In genomic region chr14:44989751-44990150, GRCm38 (mm10) we compare ENCODE assay signal across 9 mouse cellular contexts. TPM values are rescaled to one million over a fixed set of nuclear protein-coding genes. Genes with fewer than 3 reads are reported as not detected.
A peak's percentile ranks its signal among the peaks of the same experiment; 100 is the strongest.
DNase-seq lines count a peak whose midpoint lies in the region; ATAC-seq lines count a peak whose summit lies in the region.
"Had no signal": no experiment of that assay in that cellular context is flagged by ENCODE, and none has a peak within 500 bp of the region (broad histone marks: within the 10 kb centered on the region; RNA-seq: fewer than 3 reads in every experiment).

No protein-coding gene starts in this region.

- no peak overlapping the region for H3K27ac ChIP-seq in heart, embryonic 16.5 days (ENCODE audit: low read length)
- H3K27ac ChIP-seq in hindbrain, embryonic 14.5 days = no peak overlapping the region
- no peak overlapping the region for H3K27ac ChIP-seq in midbrain, embryonic 12.5 days (replicated peaks)

- H3K36me3 ChIP-seq in heart, embryonic 16.5 days (ENCODE audit: control insufficient read depth, insufficient read depth) = no peaks in the 10 kb centered on the region
- no peaks in the 10 kb centered on the region for H3K36me3 ChIP-seq in hindbrain, embryonic 14.5 days (replicated peaks; ENCODE audit: control insufficient read depth, insufficient read depth)
- H3K36me3 ChIP-seq in midbrain, embryonic 12.5 days = no peaks in the 10 kb centered on the region

- H3K4me3 ChIP-seq in heart, embryonic 16.5 days (ENCODE audit: low read length) = peak overlapping the region; percentile 56
- H3K4me3 ChIP-seq in hindbrain, embryonic 14.5 days (replicated peaks; ENCODE audit: low read length) = peak overlapping the region; percentile 36
- peak overlapping the region; percentile 49 for H3K4me3 ChIP-seq in midbrain, embryonic 12.5 days

- H3K9ac ChIP-seq in heart, embryonic 16.5 days (ENCODE audit: low read length) = no peak overlapping the region
- peak overlapping the region; percentile 53 for H3K9ac ChIP-seq in hindbrain, embryonic 14.5 days
- H3K9ac ChIP-seq in midbrain, embryonic 12.5 days (replicated peaks) = no peak overlapping the region

- no peak for ATAC-seq in heart, embryonic 16.5 days (replicated peaks; ENCODE audit: extremely low read depth, insufficient read depth, low FRiP score)
- ATAC-seq in hindbrain, embryonic 14.5 days (ENCODE audit: low FRiP score) = 0 out of 2 replicates have a peak, but pooled peaks have one; percentile 1
- ATAC-seq in midbrain, embryonic 12.5 days (ENCODE audit: low FRiP score, low read depth) = no peak; the same call in 1 of the 2 replicates
- ATAC-seq in megakaryocyte-erythroid progenitor cell, adult 5-6 weeks (replicated peaks; ENCODE audit: low FRiP score, low TSS enrichment, poor library complexity, severe bottlenecking) = no peak

- DNase-seq in heart, adult 9 months (ENCODE audit: low spot score in 2 of 2) = no peak
- peak; percentile 62 for DNase-seq in R1 (ENCODE audit: low read depth, low spot score)
- DNase-seq in hindbrain, embryonic 14.5 days (ENCODE audit: low spot score) = no peak
- DNase-seq in left cerebral cortex, adult 9 months (ENCODE audit: low spot score in 2 of 2) = no peak
- DNase-seq in adrenal gland, adult 2 months = no peak

- H3K4me1 ChIP-seq in heart, embryonic 16.5 days (ENCODE audit: control insufficient read depth, insufficient read depth, low read length) = peaks cover 6% of the 10 kb centered on the region
- no peaks in the 10 kb centered on the region for H3K4me1 ChIP-seq in hindbrain, embryonic 14.5 days (replicated peaks; ENCODE audit: control insufficient read depth, insufficient read depth, low read length)
- H3K4me1 ChIP-seq in midbrain, embryonic 12.5 days = peaks cover 9% of the 10 kb centered on the region

- H3K4me2 ChIP-seq in heart, embryonic 16.5 days (ENCODE audit: low read depth, low read length) = peak overlapping the region; percentile 80
- H3K4me2 ChIP-seq in hindbrain, embryonic 14.5 days (replicated peaks) = peak overlapping the region; percentile 69
- peak overlapping the region; percentile 85 for H3K4me2 ChIP-seq in midbrain, embryonic 12.5 days (replicated peaks)

- WGBS in heart, embryonic 16.5 days = 40% methylated on average over 4 of the region's 4 CpGs
- 26% methylated on average over 4 of the region's 4 CpGs for WGBS in hindbrain, embryonic 14.5 days
- WGBS in midbrain, embryonic 12.5 days = 39% methylated on average over 4 of the region's 4 CpGs

- no peaks in the 10 kb centered on the region for H3K9me3 ChIP-seq in heart, embryonic 16.5 days (replicated peaks; ENCODE audit: control insufficient read depth, low read length)
- no peaks in the 10 kb centered on the region for H3K9me3 ChIP-seq in hindbrain, embryonic 14.5 days (ENCODE audit: control insufficient read depth, low read length)
- no peaks in the 10 kb centered on the region for H3K9me3 ChIP-seq in midbrain, embryonic 12.5 days

- peaks cover 8% of the 10 kb centered on the region for H3K27me3 ChIP-seq in heart, embryonic 16.5 days (ENCODE audit: control insufficient read depth, insufficient read depth, low read length)
- H3K27me3 ChIP-seq in hindbrain, embryonic 14.5 days (ENCODE audit: control insufficient read depth, insufficient read depth, low read length) = peaks cover 8% of the 10 kb centered on the region
- peaks cover 36% of the 10 kb centered on the region for H3K27me3 ChIP-seq in midbrain, embryonic 12.5 days

RNA-seq across cellular contexts. Expression of gene Ptger2, which starts 1.8 kb away (rescaled TPM):
- polyA plus RNA-seq in heart, embryonic 16.5 days (2015; fragmentation: Nextera tagmentation; extraction: Ambion mirVana) = 0.18 and 0.57 TPM in 2 replicates
- 1.3 and 1.6 TPM in 2 replicates for polyA plus RNA-seq in hindbrain, embryonic 14.5 days (2014; fragmentation: Nextera tagmentation; extraction: Ambion mirVana)
- 0.10 TPM in 1 of 2 replicates, not detected in the other for polyA plus RNA-seq in midbrain, embryonic 12.5 days (2016; fragmentation: Nextera tagmentation; extraction: Ambion mirVana)
- total RNA-seq in adrenal gland, adult 2 months (2021) = under 1 TPM; 0.69 TPM
- 0.97 and 1.1 TPM in 2 replicates for polyA plus RNA-seq in adrenal gland, adult 2 months (2012; rRNA removed)
- total RNA-seq in megakaryocyte-erythroid progenitor cell, adult 5-6 weeks (2014; fragmentation: Nextera tagmentation) = 0.64 TPM in 1 of 2 replicates, not detected in the other
- total RNA-seq in megakaryocyte-erythroid progenitor cell, adult 5-6 weeks (2017) = 0.08 TPM in 1 of 2 replicates, not detected in the other
- total RNA-seq: MEL had no signal
